Mouse (Mus musculus): ENCODE measurements around the gene Gpr26. TPM values are rescaled to one million over a fixed set of nuclear protein-coding genes. Genes with fewer than 3 reads are reported as not detected.

The Gpr26 gene
- polyA plus RNA-seq (2016; fragmentation: Nextera tagmentation; extraction: Ambion mirVana): 0.39 and 0.46 TPM in 2 replicates

- H3K27ac ChIP-seq (replicated peaks): peak within 1 kb of the TSS; percentile 52; the same call in 1 of the 2 replicates
- ATAC-seq (ENCODE audit: low FRiP score, low read depth): peak; percentile 47; the same call in 1 of the 2 replicates
- peak within 1 kb of the TSS; percentile 62 for H3K4me2 ChIP-seq (replicated peaks)
- WGBS: 2% methylated on average over 32 of the region's 32 CpGs
- H3K27me3 ChIP-seq: peaks cover 49% of the 10 kb centered on the region
- H3K9me3 ChIP-seq: no peaks in the 10 kb centered on the region
- peak within 1 kb of the TSS; percentile 59; the same call in 1 of the 2 replicates for H3K9ac ChIP-seq (replicated peaks)
- H3K4me3 ChIP-seq: peak within 1 kb of the TSS; percentile 41
- H3K4me1 ChIP-seq: peaks cover 11% of the 10 kb centered on the region
- no peaks in the 10 kb centered on the region for H3K36me3 ChIP-seq
Observed at GRCm38 (mm10) chr7:131966023-131966915, at the start of gene Gpr26. TSS of gene Gpr26 (plus strand) at chr7:131966460.

- Histone ChIP-seq H3K4me2 (replicated peaks) (no peak overlapping the region), H3K4me3 (no peak overlapping the region), H3K9me3 (no peaks in the 10 kb centered on the region), H3K9ac (replicated peaks) (no peak overlapping the region), H3K4me1 (no peaks in the 10 kb centered on the region), H3K27ac (replicated peaks) (no peak overlapping the region), H3K27me3 (no peaks in the 10 kb centered on the region), H3K36me3 (no peaks in the 10 kb centered on the region)
- ATAC-seq (ENCODE audit: low FRiP score, low read depth): no peak
- WGBS: 53% methylated on average over 7 of the region's 7 CpGs
Observed at GRCm38 (mm10) chr7:131917384-131917783, 48.9 kb upstream of the Gpr26 start.

- no peak overlapping the region for H3K4me2 ChIP-seq (replicated peaks)
- H3K27me3 ChIP-seq: no peaks in the 10 kb centered on the region; the same call in 1 of the 2 replicates
- H3K9ac ChIP-seq (replicated peaks): no peak overlapping the region
- no peaks in the 10 kb centered on the region for H3K36me3 ChIP-seq
- peaks cover 14% of the 10 kb centered on the region for H3K4me1 ChIP-seq
- no peak for ATAC-seq (ENCODE audit: low FRiP score, low read depth)
- no peaks in the 10 kb centered on the region for H3K9me3 ChIP-seq
- H3K4me3 ChIP-seq: no peak overlapping the region
- no peak overlapping the region for H3K27ac ChIP-seq (replicated peaks)
- WGBS: 34% methylated on average over 9 of the region's 9 CpGs
Observed at GRCm38 (mm10) chr7:131927288-131928050, 38.8 kb upstream of the Gpr26 start.

GRCm38 (mm10) chr7:131937611-131938010, 28.6 kb upstream of the Gpr26 start:
- Histone ChIP-seq H3K27ac (replicated peaks) (no peak overlapping the region), H3K4me3 (no peak overlapping the region), H3K27me3 (no peaks in the 10 kb centered on the region), H3K4me2 (replicated peaks) (no peak overlapping the region), H3K9me3 (no peaks in the 10 kb centered on the region), H3K36me3 (no peaks in the 10 kb centered on the region), H3K4me1 (no peaks in the 10 kb centered on the region), H3K9ac (replicated peaks) (no peak overlapping the region)
- whole genome bisulfite sequencing: 90% methylated on average over 3 of the region's 3 CpGs
- ATAC-seq (ENCODE audit: low FRiP score, low read depth): no peak

- Histone ChIP-seq H3K27me3 (no peaks in the 10 kb centered on the region), H3K9me3 (no peaks in the 10 kb centered on the region), H3K36me3 (no peaks in the 10 kb centered on the region), H3K9ac (replicated peaks) (no peak overlapping the region), H3K4me1 (peaks cover 10% of the 10 kb centered on the region), H3K4me2 (replicated peaks) (no peak overlapping the region), H3K27ac (replicated peaks) (no peak overlapping the region), H3K4me3 (no peak overlapping the region)
- no peak for ATAC-seq (ENCODE audit: low FRiP score, low read depth)
- WGBS: 80% methylated on average over 5 of the region's 5 CpGs
Observed at GRCm38 (mm10) chr7:131951131-131951530, 15.1 kb upstream of the Gpr26 start.

- Histone ChIP-seq H3K4me2 (replicated peaks) (no peak overlapping the region), H3K9me3 (no peaks in the 10 kb centered on the region), H3K27me3 (no peaks in the 10 kb centered on the region), H3K4me3 (no peak overlapping the region), H3K36me3 (no peaks in the 10 kb centered on the region), H3K27ac (replicated peaks) (no peak overlapping the region), H3K9ac (replicated peaks) (no peak overlapping the region), H3K4me1 (peaks cover 10% of the 10 kb centered on the region)
- WGBS: 37% methylated on average over 3 of the region's 3 CpGs
- no peak for ATAC-seq (ENCODE audit: low FRiP score, low read depth)
Observed at GRCm38 (mm10) chr7:131953402-131953801, 12.9 kb upstream of the Gpr26 start.

GRCm38 (mm10) chr7:131958705-131959104, 7.6 kb upstream of the Gpr26 start:
- Histone ChIP-seq H3K4me3 (no peak overlapping the region), H3K27me3 (no peaks in the 10 kb centered on the region), H3K4me2 (replicated peaks) (no peak overlapping the region), H3K9me3 (no peaks in the 10 kb centered on the region), H3K9ac (replicated peaks) (no peak overlapping the region), H3K36me3 (no peaks in the 10 kb centered on the region), H3K4me1 (no peaks in the 10 kb centered on the region), H3K27ac (replicated peaks) (no peak overlapping the region)
- WGBS: 64% methylated on average over 1 of the region's 1 CpGs
- no peak for ATAC-seq (ENCODE audit: low FRiP score, low read depth)

GRCm38 (mm10) chr7:131960551-131960950, 5.7 kb upstream of the Gpr26 start:
- H3K4me2 ChIP-seq (replicated peaks): no peak overlapping the region
- ATAC-seq (ENCODE audit: low FRiP score, low read depth): no peak
- H3K36me3 ChIP-seq: no peaks in the 10 kb centered on the region
- 33% methylated on average over 6 of the region's 6 CpGs for WGBS
- H3K4me1 ChIP-seq: no peaks in the 10 kb centered on the region
- H3K9me3 ChIP-seq: no peaks in the 10 kb centered on the region
- peaks cover 9% of the 10 kb centered on the region for H3K27me3 ChIP-seq
- no peak overlapping the region for H3K27ac ChIP-seq (replicated peaks)
- no peak overlapping the region for H3K9ac ChIP-seq (replicated peaks)
- H3K4me3 ChIP-seq: no peak overlapping the region

GRCm38 (mm10) chr7:131966916-131967494, 745 bp downstream of the Gpr26 start:
- ATAC-seq (ENCODE audit: low FRiP score, low read depth): no peak
- peaks cover 49% of the 10 kb centered on the region for H3K27me3 ChIP-seq
- WGBS: 7% methylated on average over 55 of the region's 57 CpGs

GRCm38 (mm10) chr7:131970255-131970654, 4.0 kb downstream of the Gpr26 start:
- Histone ChIP-seq H3K27ac (replicated peaks) (no peak overlapping the region), H3K36me3 (no peaks in the 10 kb centered on the region), H3K9ac (replicated peaks) (no peak overlapping the region), H3K4me3 (no peak overlapping the region), H3K27me3 (peaks cover 42% of the 10 kb centered on the region), H3K9me3 (no peaks in the 10 kb centered on the region), H3K4me1 (peaks cover 11% of the 10 kb centered on the region), H3K4me2 (replicated peaks) (no peak overlapping the region)
- no peak for ATAC-seq (ENCODE audit: low FRiP score, low read depth)
- 74% methylated on average over 3 of the region's 3 CpGs for WGBS

More at GRCm38 (mm10) chr7:131966916-131967494, 745 bp downstream of the Gpr26 start:
- Histone ChIP-seq H3K4me2 (replicated peaks) (peak overlapping the region; percentile 62), H3K4me1 (peaks cover 11% of the 10 kb centered on the region), H3K9ac (replicated peaks) (peak overlapping the region; percentile 59; the same call in 1 of the 2 replicates), H3K4me3 (peak overlapping the region; percentile 41), H3K9me3 (no peaks in the 10 kb centered on the region), H3K36me3 (no peaks in the 10 kb centered on the region), H3K27ac (replicated peaks) (peak overlapping the region; percentile 52; the same call in 1 of the 2 replicates)

GRCm38 (mm10) chr7:131975867-131976266, 9.6 kb downstream of the Gpr26 start:
- Histone ChIP-seq H3K27me3 (no peaks in the 10 kb centered on the region; the same call in 1 of the 2 replicates), H3K9ac (replicated peaks) (no peak overlapping the region), H3K27ac (replicated peaks) (no peak overlapping the region), H3K4me1 (no peaks in the 10 kb centered on the region; the same call in 1 of the 2 replicates), H3K4me2 (replicated peaks) (no peak overlapping the region), H3K4me3 (no peak overlapping the region), H3K9me3 (no peaks in the 10 kb centered on the region), H3K36me3 (no peaks in the 10 kb centered on the region)
- ATAC-seq (ENCODE audit: low FRiP score, low read depth): no peak
- 58% methylated on average over 6 of the region's 6 CpGs for WGBS

Measured in midbrain, embryonic 12.5 days (tissue).